Mouse (Mus musculus) testis, adult 2 months (tissue): ENCODE data around the gene Sun2. TPM values are rescaled to one million over a fixed set of nuclear protein-coding genes. Genes with fewer than 3 reads are reported as not detected.

Source experiments
- H3K27ac ChIP-seq: fragments of 200-500 bp; 2 replicates; pipeline ENCODE4 v1.5.1; 2012; ENCODE audit warnings: low read depth, low read length; ENCODE audit not compliant: control insufficient read depth, insufficient read depth
- H3K27me3 ChIP-seq: fragments of 200-500 bp; 2 replicates; pipeline ENCODE4 v1.6.1; 2012; ENCODE audit warnings: mild to moderate bottlenecking, low read length, moderate library complexity; ENCODE audit not compliant: control insufficient read depth, insufficient read depth
- H3K36me3 ChIP-seq: fragments of 200-500 bp; 2 replicates; pipeline ENCODE4 v1.6.1; 2012; ENCODE audit warnings: mild to moderate bottlenecking, low read length; ENCODE audit not compliant: control insufficient read depth, insufficient read depth
- H3K4me1 ChIP-seq: fragments of 200-500 bp; 2 replicates; pipeline ENCODE4 v1.6.1; 2012; ENCODE audit warnings: low read length; ENCODE audit not compliant: control insufficient read depth, insufficient read depth
- H3K4me3 ChIP-seq: fragments of 200-500 bp; 2 replicates; pipeline ENCODE4 v1.5.1; 2012; ENCODE audit warnings: low read depth, mild to moderate bottlenecking, low read length, moderate library complexity, mixed read lengths; ENCODE audit not compliant: control insufficient read depth
- CTCF ChIP-seq: fragments of 200-500 bp; IDR thresholded peaks from 2 replicates; pipeline ENCODE4 v1.5.1; 2012; ENCODE audit warnings: low read depth, mild to moderate bottlenecking, inconsistent platforms, low read length, moderate library complexity; ENCODE audit not compliant: control insufficient read depth, insufficient read depth, insufficient replicate concordance
- POLR2A ChIP-seq: fragments of 200-500 bp; IDR thresholded peaks from 2 replicates; pipeline ENCODE4 v1.6.1; 2012; ENCODE audit warnings: low read depth, mild to moderate bottlenecking, inconsistent platforms, low read length, moderate library complexity; ENCODE audit not compliant: control insufficient read depth
- polyA plus RNA-seq: library from polyadenylated mRNA; depleted of rRNA; stranded (reverse); fragments of >200 nt; gene quantifications from 2 replicates; pipeline ENCODE4 v1.2.3, GENCODE M21; 2012

Gene Sun2
- polyA plus RNA-seq, 1 experiment, result 19.5 TPM

- no peaks in the 10 kb centered on the region for H3K27me3 ChIP-seq
- peaks cover 2% of the 10 kb centered on the region; the same call in 1 of the 2 replicates for H3K36me3 ChIP-seq
- no peaks in the 10 kb centered on the region for H3K4me1 ChIP-seq
- no peak overlapping the region for H3K4me3 ChIP-seq
- TF ChIP-seq POLR2A (no peak), CTCF (no peak)
- no peak overlapping the region for H3K27ac ChIP-seq
Measured at GRCm38 (mm10) chr15:79708229-79708822, 34.0 kb downstream of the Sun2 start.

- no peak overlapping the region for H3K4me3 ChIP-seq
- H3K27ac ChIP-seq, result no peak overlapping the region
- H3K36me3 ChIP-seq, result peaks cover 2% of the 10 kb centered on the region; the same call in 1 of the 2 replicates
- H3K4me1 ChIP-seq, result no peaks in the 10 kb centered on the region
- TF ChIP-seq POLR2A, result no peak
- no peak for TF ChIP-seq CTCF
- no peaks in the 10 kb centered on the region for H3K27me3 ChIP-seq
Measured at GRCm38 (mm10) chr15:79706603-79707214, 35.6 kb downstream of the Sun2 start.

GRCm38 (mm10) chr15:79697558-79698187 is 44.7 kb downstream of the Sun2 start:
- H3K27ac ChIP-seq, result no peak overlapping the region
- H3K27me3 ChIP-seq, result no peaks in the 10 kb centered on the region
- no peak for TF ChIP-seq POLR2A
- TF ChIP-seq CTCF, result no peak
- no peak overlapping the region for H3K4me3 ChIP-seq
- no peaks in the 10 kb centered on the region; the same call in 1 of the 2 replicates for H3K36me3 ChIP-seq
- peaks cover 8% of the 10 kb centered on the region for H3K4me1 ChIP-seq

- Histone ChIP-seq H3K36me3 (no peaks in the 10 kb centered on the region; the same call in 1 of the 2 replicates), H3K27ac (no peak overlapping the region), H3K27me3 (no peaks in the 10 kb centered on the region), H3K4me1 (peaks cover 8% of the 10 kb centered on the region), H3K4me3 (no peak overlapping the region)
- no peak for TF ChIP-seq POLR2A
- no peak for TF ChIP-seq CTCF
Measured at GRCm38 (mm10) chr15:79697011-79697410, 45.3 kb downstream of the Sun2 start.

- no peaks in the 10 kb centered on the region; the same call in 1 of the 2 replicates for H3K36me3 ChIP-seq
- H3K4me3 ChIP-seq, result no peak overlapping the region
- H3K4me1 ChIP-seq, result peaks cover 10% of the 10 kb centered on the region
- H3K27ac ChIP-seq, result no peak overlapping the region
- TF ChIP-seq POLR2A, result no peak
- TF ChIP-seq CTCF, result no peak
- H3K27me3 ChIP-seq, result no peaks in the 10 kb centered on the region
Measured at GRCm38 (mm10) chr15:79696508-79696907, 45.8 kb downstream of the Sun2 start.

GRCm38 (mm10) chr15:79695516-79695915 is 46.8 kb downstream of the Sun2 start:
- H3K27me3 ChIP-seq, result no peaks in the 10 kb centered on the region
- no peak overlapping the region for H3K4me3 ChIP-seq
- peaks cover 13% of the 10 kb centered on the region for H3K4me1 ChIP-seq
- no peaks in the 10 kb centered on the region; the same call in 1 of the 2 replicates for H3K36me3 ChIP-seq
- no peak for TF ChIP-seq POLR2A
- no peak for TF ChIP-seq CTCF
- H3K27ac ChIP-seq, result no peak overlapping the region

- Histone ChIP-seq H3K27ac (no peak overlapping the region), H3K4me1 (peaks cover 13% of the 10 kb centered on the region), H3K36me3 (no peaks in the 10 kb centered on the region; the same call in 1 of the 2 replicates), H3K4me3 (no peak overlapping the region), H3K27me3 (no peaks in the 10 kb centered on the region)
- TF ChIP-seq CTCF (no peak), POLR2A (no peak)
Measured at GRCm38 (mm10) chr15:79694512-79694911, 47.8 kb downstream of the Sun2 start.
